Mouse (Mus musculus) testis, adult 2 months (tissue): Measurements from ENCODE around the gene Rnd1.

Experiments used
- CTCF ChIP-seq: fragments of 200-500 bp; IDR thresholded peaks from 2 replicates; pipeline ENCODE4 v1.5.1; 2012; ENCODE audit warnings: low read depth, mild to moderate bottlenecking, inconsistent platforms, low read length, moderate library complexity; ENCODE audit not compliant: control insufficient read depth, insufficient read depth, insufficient replicate concordance
- POLR2A ChIP-seq: fragments of 200-500 bp; IDR thresholded peaks from 2 replicates; pipeline ENCODE4 v1.6.1; 2012; ENCODE audit warnings: low read depth, mild to moderate bottlenecking, inconsistent platforms, low read length, moderate library complexity; ENCODE audit not compliant: control insufficient read depth

DNA sequence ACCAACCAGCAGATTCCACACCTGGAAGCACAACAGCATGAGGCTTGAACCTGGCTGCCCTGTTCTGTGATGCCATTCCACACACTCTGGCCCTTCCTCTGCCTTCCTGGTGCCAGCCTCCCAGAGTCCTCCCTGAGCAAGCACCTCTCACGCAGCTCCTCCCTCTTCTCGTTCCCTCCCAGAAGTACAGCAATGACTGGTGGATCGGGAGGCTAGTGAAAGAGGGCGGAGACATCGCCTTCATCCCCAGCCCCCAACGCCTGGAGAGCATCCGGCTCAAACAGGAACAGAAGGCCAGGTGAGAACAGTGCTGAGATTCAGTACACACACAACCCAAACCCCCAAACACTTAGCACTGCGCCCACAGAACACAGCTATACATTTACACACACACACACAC is 37.1 kb downstream of the Rnd1 start:
- TF ChIP-seq POLR2A (no peak), CTCF (no peak)
